Mouse (Mus musculus) hindbrain, embryonic 16.5 days (tissue): ENCODE data around the gene Prex1. TPM values are rescaled to one million over a fixed set of nuclear protein-coding genes. Genes with fewer than 3 reads are reported as not detected.

Source experiments
- ATAC-seq: fragments of 200-750 bp; cut with Nextera tagmentation; 2 replicates; pipeline ENCODE4 v1.8.0; 2017; ENCODE audit warnings: moderate TSS enrichment, moderate library complexity
- H3K27ac ChIP-seq: fragments of 300-500 bp; sonication (generic); 2 replicates; pipeline ENCODE4 v1.5.1; 2014; ENCODE audit warnings: low read depth, mild to moderate bottlenecking, control low read depth, low read length, moderate library complexity
- H3K27me3 ChIP-seq: fragments of 300-500 bp; sonication (generic); replicated peaks from 2 replicates; pipeline ENCODE4 v1.6.1; 2014; ENCODE audit warnings: low read length; ENCODE audit not compliant: control insufficient read depth, insufficient read depth
- H3K36me3 ChIP-seq: fragments of 300-500 bp; sonication (generic); 2 replicates; pipeline ENCODE4 v1.6.1; 2014; ENCODE audit warnings: mild to moderate bottlenecking, low read length, moderate library complexity, mixed read lengths; ENCODE audit not compliant: control insufficient read depth, insufficient read depth
- H3K4me1 ChIP-seq: fragments of 300-500 bp; sonication (generic); 2 replicates; pipeline ENCODE4 v1.6.1; 2014; ENCODE audit warnings: low read depth, low read length; ENCODE audit not compliant: control insufficient read depth, insufficient read depth
- H3K4me2 ChIP-seq: fragments of 300-500 bp; sonication (generic); 2 replicates; pipeline ENCODE4 v1.6.1; 2014; ENCODE audit warnings: mild to moderate bottlenecking, low read length, control low read depth, moderate library complexity
- H3K4me3 ChIP-seq: fragments of 300-500 bp; sonication (generic); 2 replicates; pipeline ENCODE4 v1.5.1; 2014; ENCODE audit warnings: mild to moderate bottlenecking, low read length, control low read depth, moderate library complexity
- H3K9ac ChIP-seq: fragments of 300-500 bp; sonication (generic); 2 replicates; pipeline ENCODE4 v1.6.1; 2014; ENCODE audit warnings: low read depth, mild to moderate bottlenecking, control low read depth, low read length, moderate library complexity
- H3K9me3 ChIP-seq: fragments of 300-500 bp; sonication (generic); 2 replicates; pipeline ENCODE4 v1.6.1; 2014; ENCODE audit warnings: mild to moderate bottlenecking, low read length, moderate library complexity; ENCODE audit not compliant: control insufficient read depth
- WGBS: fragments of 180-500 bp; shearing (Covaris S2); extraction: QIAGEN DNeasy Blood & Tissue Kit; methylation state at CpG from one replicate; pipeline ENCODE4 v1.1.7; 2014; 5-methylcytosine and 5-hydroxymethylcytosine counted together
- polyA plus RNA-seq: library from polyadenylated mRNA; unstranded; fragments of >200 nt; fragmentation: Nextera tagmentation; extraction: Ambion mirVana; gene quantifications from 2 replicates; pipeline ENCODE4 v1.2.1, GENCODE M21; 2015

Gene Prex1
- polyA plus RNA-seq, 1 experiment from 2014 or later, result 27.3 TPM

- ATAC-seq, result no peak
- Histone ChIP-seq H3K27me3 (peaks cover 3% of the 10 kb centered on the region; the same call in 1 of the 2 replicates), H3K27ac (no peak overlapping the region), H3K4me1 (no peaks in the 10 kb centered on the region; the same call in none of the 2 replicates), H3K36me3 (no peaks in the 10 kb centered on the region), H3K4me2 (no peak overlapping the region), H3K9ac (no peak overlapping the region), H3K4me3 (no peak overlapping the region), H3K9me3 (no peaks in the 10 kb centered on the region)
- 47% methylated on average over 6 of the region's 6 CpGs for WGBS
Observed at GRCm38 (mm10) chr2:166552657-166553056, 161.0 kb downstream of the Prex1 start.

GRCm38 (mm10) chr2:166551831-166552498 is 161.7 kb downstream of the Prex1 start:
- Histone ChIP-seq H3K27me3 (peaks cover 3% of the 10 kb centered on the region; the same call in 1 of the 2 replicates), H3K36me3 (no peaks in the 10 kb centered on the region), H3K9me3 (no peaks in the 10 kb centered on the region), H3K4me2 (no peak overlapping the region), H3K27ac (no peak overlapping the region), H3K4me3 (no peak overlapping the region), H3K9ac (no peak overlapping the region), H3K4me1 (no peaks in the 10 kb centered on the region; the same call in none of the 2 replicates)
- 38% methylated on average over 15 of the region's 15 CpGs for WGBS
- no peak for ATAC-seq

GRCm38 (mm10) chr2:166549871-166550270 is 163.8 kb downstream of the Prex1 start:
- no peaks in the 10 kb centered on the region for H3K27me3 ChIP-seq
- no peaks in the 10 kb centered on the region; the same call in none of the 2 replicates for H3K4me1 ChIP-seq
- H3K36me3 ChIP-seq, result no peaks in the 10 kb centered on the region
- no peak overlapping the region for H3K4me3 ChIP-seq
- ATAC-seq, result peak; percentile 45; the same call in 1 of the 2 replicates
- no peaks in the 10 kb centered on the region for H3K9me3 ChIP-seq
- 0 out of 2 replicates have a peak overlapping the region, but pooled peaks have one; percentile 12 for H3K9ac ChIP-seq
- no peak overlapping the region for H3K4me2 ChIP-seq
- H3K27ac ChIP-seq, result no peak overlapping the region
- 36% methylated on average over 8 of the region's 8 CpGs for WGBS

DNA sequence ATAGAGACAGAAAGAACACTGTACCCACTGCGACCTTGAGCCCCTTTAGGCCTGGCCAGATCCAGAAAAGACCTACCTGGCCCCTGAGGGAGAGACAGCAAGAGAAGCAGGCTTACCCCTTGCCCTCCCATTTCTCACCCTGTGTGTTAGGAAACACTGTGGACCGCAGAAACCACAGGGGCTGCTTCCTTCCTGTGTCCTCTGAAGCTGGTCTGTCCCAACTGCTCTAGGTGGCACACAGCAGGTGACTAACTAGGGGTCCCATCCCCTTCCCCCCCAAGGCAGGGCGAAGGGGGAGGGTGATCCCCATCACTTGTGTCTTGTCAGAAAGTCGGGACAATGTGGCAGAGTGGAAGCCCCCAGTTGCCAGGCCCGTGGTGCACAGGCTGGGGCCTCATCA is 164.6 kb downstream of the Prex1 start:
- H3K27me3 ChIP-seq, result no peaks in the 10 kb centered on the region
- no peaks in the 10 kb centered on the region for H3K9me3 ChIP-seq
- H3K4me2 ChIP-seq, result no peak overlapping the region
- H3K9ac ChIP-seq, result no peak overlapping the region
- H3K36me3 ChIP-seq, result no peaks in the 10 kb centered on the region
- H3K4me1 ChIP-seq, result no peaks in the 10 kb centered on the region; the same call in none of the 2 replicates
- H3K4me3 ChIP-seq, result no peak overlapping the region
- WGBS, result 81% methylated on average over 5 of the region's 5 CpGs
- H3K27ac ChIP-seq, result no peak overlapping the region
- no peak for ATAC-seq

- Histone ChIP-seq H3K27ac (no peak overlapping the region), H3K9me3 (no peaks in the 10 kb centered on the region; the same call in 1 of the 2 replicates), H3K27me3 (no peaks in the 10 kb centered on the region), H3K4me1 (peaks cover 10% of the 10 kb centered on the region), H3K9ac (no peak overlapping the region), H3K4me2 (no peak overlapping the region), H3K4me3 (no peak overlapping the region), H3K36me3 (no peaks in the 10 kb centered on the region)
- ATAC-seq, result no peak
- 83% methylated on average over 4 of the region's 4 CpGs for WGBS
Observed at GRCm38 (mm10) chr2:166545580-166545979, 168.1 kb downstream of the Prex1 start.

DNA sequence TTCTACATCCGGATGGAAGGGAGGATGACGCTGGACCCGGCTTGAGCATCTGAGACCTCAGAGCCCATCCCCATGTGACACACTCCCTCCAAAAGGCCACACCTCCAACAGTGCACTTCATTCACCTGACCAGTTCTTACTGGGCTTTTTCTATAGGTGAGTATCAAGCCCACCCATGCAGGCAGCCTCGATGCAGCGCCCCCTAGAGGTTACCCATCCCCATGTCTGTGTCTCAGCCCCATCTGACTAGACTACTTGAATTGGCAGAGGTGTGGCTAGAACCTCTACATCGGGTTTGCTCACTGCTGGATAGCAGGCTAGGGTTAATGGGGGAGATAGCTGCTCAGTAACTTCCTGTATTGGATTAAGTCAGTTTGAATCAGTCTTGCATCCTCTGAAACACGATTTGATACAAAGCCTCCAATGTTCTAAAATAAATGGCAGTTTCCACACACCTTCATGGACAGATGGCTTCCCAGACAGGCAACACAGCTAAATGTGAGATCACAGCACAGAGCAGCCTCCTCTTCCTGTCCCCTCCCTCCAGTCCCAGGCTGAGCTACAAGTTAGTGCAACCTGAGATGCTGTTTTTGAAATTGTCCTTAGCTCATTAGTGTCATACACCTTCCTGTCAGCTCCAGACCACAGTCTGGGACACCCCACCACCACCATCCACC is 168.9 kb downstream of the Prex1 start:
- WGBS, result 58% methylated on average over 7 of the region's 7 CpGs
- Histone ChIP-seq H3K27ac (no peak overlapping the region), H3K4me1 (peaks cover 10% of the 10 kb centered on the region), H3K9ac (no peak overlapping the region), H3K4me3 (no peak overlapping the region), H3K36me3 (no peaks in the 10 kb centered on the region), H3K27me3 (no peaks in the 10 kb centered on the region), H3K9me3 (no peaks in the 10 kb centered on the region; the same call in 1 of the 2 replicates), H3K4me2 (no peak overlapping the region)
- ATAC-seq, result no peak

DNA sequence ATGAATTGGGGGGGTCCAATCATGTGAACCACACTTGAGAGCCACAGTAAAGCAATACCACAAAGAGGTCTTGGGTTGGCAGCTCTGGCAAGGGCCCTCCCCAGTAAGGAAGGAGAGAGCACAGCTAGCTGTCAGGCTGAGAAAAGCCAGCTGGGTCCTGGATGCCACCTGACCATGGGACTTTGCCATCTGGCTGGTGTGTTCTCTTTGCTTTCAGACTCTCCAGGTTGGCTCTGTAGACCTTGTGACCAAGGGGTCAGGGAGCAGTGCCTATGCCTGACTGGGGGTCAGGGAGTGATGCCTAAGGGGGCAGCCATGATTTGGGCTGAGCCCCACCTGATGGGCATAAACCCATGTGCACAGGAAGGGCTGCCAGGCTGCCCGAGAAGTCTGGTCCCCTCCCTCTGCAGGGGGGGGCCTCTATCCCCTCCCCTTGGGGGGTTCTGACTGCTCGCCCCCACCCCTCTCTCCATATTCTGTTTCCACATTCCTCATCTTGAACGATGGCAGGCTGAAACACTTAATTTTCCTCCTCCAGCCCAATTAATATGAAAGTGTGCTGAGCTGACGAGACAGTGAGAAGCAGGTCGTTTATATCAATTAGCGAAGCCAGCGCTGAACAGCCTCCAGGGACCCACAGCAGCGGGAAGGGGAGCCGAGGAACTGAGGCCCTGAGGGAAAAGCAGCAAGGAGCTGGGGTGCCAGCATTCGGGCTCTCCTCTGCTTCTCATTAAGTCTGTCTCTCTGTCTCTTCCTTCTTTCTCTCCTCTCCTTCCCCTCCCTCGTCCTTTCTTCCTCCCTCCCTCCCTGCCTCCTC is 172.3 kb downstream of the Prex1 start:
- WGBS, result 15% methylated on average over 10 of the region's 11 CpGs
- ATAC-seq, result peak; percentile 81
- H3K9me3 ChIP-seq, result no peaks in the 10 kb centered on the region; the same call in 1 of the 2 replicates
- no peaks in the 10 kb centered on the region for H3K27me3 ChIP-seq
- H3K4me2 ChIP-seq, result 0 out of 2 replicates have a peak overlapping the region, but pooled peaks have one; percentile 18
- peak overlapping the region; percentile 14 for H3K27ac ChIP-seq
- no peak overlapping the region for H3K4me3 ChIP-seq
- H3K4me1 ChIP-seq, result peaks cover 10% of the 10 kb centered on the region
- H3K36me3 ChIP-seq, result no peaks in the 10 kb centered on the region
- peak overlapping the region; percentile 19; the same call in 1 of the 2 replicates for H3K9ac ChIP-seq

DNA sequence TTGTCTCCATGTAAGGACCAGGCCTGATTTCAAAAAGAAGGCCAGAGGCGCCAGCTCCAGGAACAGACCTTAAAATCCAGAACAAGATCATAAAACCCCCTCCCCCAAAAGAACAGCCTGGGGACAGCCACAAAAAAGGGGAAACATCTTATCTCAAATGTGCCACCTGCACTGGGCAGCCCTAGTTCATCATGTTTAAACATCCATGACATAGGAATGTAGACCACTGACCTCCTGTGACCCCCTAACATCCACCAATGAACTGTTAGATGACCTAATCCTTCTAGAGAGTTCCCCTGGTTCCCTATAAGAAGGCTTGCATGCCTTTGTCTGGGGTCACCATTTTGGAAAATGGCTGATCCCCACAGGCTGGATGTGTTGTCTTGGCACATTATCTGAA is 173.4 kb downstream of the Prex1 start:
- 100% methylated on average over 1 of the region's 1 CpGs for WGBS
- H3K4me3 ChIP-seq, result no peak overlapping the region
- no peaks in the 10 kb centered on the region; the same call in 1 of the 2 replicates for H3K9me3 ChIP-seq
- no peaks in the 10 kb centered on the region for H3K36me3 ChIP-seq
- H3K9ac ChIP-seq, result no peak overlapping the region
- H3K4me2 ChIP-seq, result no peak overlapping the region
- H3K27ac ChIP-seq, result no peak overlapping the region
- peaks cover 10% of the 10 kb centered on the region for H3K4me1 ChIP-seq
- H3K27me3 ChIP-seq, result no peaks in the 10 kb centered on the region
- ATAC-seq, result no peak
